Mouse (Mus musculus) urinary bladder, postnatal 4 days (tissue): Measurements from ENCODE around the gene 1520401A03Rik.
"Not testable (repeated sequence)": the region's sequence is repeated elsewhere in the genome, so short reads cannot be mapped to it uniquely, and the experiment has no call there.

Experiments
- DNase-seq, 2 experiments: peaks; one replicate each; pipeline ENCODE4 v3.0.0; 2021 to 2022; ENCODE audit warnings: low spot score in 2 of 2

Gene 1520401A03Rik

GRCm38 (mm10) chr17:23722376-23723125 is at the start of gene 1520401A03Rik:
TSS of gene 1520401A03Rik (minus strand) at chr17:23722783.
- DNase-seq, result no peak

GRCm38 (mm10) chr17:23772219-23772556 is 49.6 kb upstream of the 1520401A03Rik start:
- not testable (repeated sequence) for DNase-seq

- peak; percentile 96 to 97 for DNase-seq
Measured at GRCm38 (mm10) chr17:23771284-23772218, 49.0 kb upstream of the 1520401A03Rik start, which contains the start of gene Flywch1. TSS of gene Flywch1 (minus strand) at chr17:23771602.

GRCm38 (mm10) chr17:23770896-23771283 is 48.3 kb upstream of the 1520401A03Rik start:
- DNase-seq, result no peak

- DNase-seq, result no peak
Measured at GRCm38 (mm10) chr17:23770493-23770892, 47.9 kb upstream of the 1520401A03Rik start.

GRCm38 (mm10) chr17:23762976-23763375 is 40.4 kb upstream of the 1520401A03Rik start:
- no peak for DNase-seq

- DNase-seq, result no peak
Measured at GRCm38 (mm10) chr17:23761155-23761554, 38.6 kb upstream of the 1520401A03Rik start.

GRCm38 (mm10) chr17:23760231-23760630 is 37.6 kb upstream of the 1520401A03Rik start:
- DNase-seq, result no peak

- no peak for DNase-seq
Measured at GRCm38 (mm10) chr17:23758801-23759200, 36.2 kb upstream of the 1520401A03Rik start.

GRCm38 (mm10) chr17:23757581-23757980 is 35.0 kb upstream of the 1520401A03Rik start:
- no peak for DNase-seq

GRCm38 (mm10) chr17:23755689-23756088 is 33.1 kb upstream of the 1520401A03Rik start:
- DNase-seq, result no peak

- no peak for DNase-seq
Measured at GRCm38 (mm10) chr17:23749400-23750191, 27.0 kb upstream of the 1520401A03Rik start.

- DNase-seq, result no peak
Measured at GRCm38 (mm10) chr17:23748631-23749391, 26.2 kb upstream of the 1520401A03Rik start.

- DNase-seq, result no peak
Measured at GRCm38 (mm10) chr17:23748026-23748425, 25.4 kb upstream of the 1520401A03Rik start.

GRCm38 (mm10) chr17:23747471-23747870 is 24.9 kb upstream of the 1520401A03Rik start:
- no peak for DNase-seq

GRCm38 (mm10) chr17:23746767-23747166 is 24.2 kb upstream of the 1520401A03Rik start:
- no peak for DNase-seq

GRCm38 (mm10) chr17:23746311-23746710 is 23.7 kb upstream of the 1520401A03Rik start:
- no peak for DNase-seq

- no peak for DNase-seq
Measured at GRCm38 (mm10) chr17:23745301-23746251, 23.0 kb upstream of the 1520401A03Rik start, which contains the start of gene Kremen2. TSS of gene Kremen2 (minus strand) at chr17:23745833.

GRCm38 (mm10) chr17:23744651-23745050 is 22.1 kb upstream of the 1520401A03Rik start:
- no peak for DNase-seq

- DNase-seq, result no peak
Measured at GRCm38 (mm10) chr17:23744076-23744475, 21.5 kb upstream of the 1520401A03Rik start.
